Mouse (Mus musculus) c-Kit-negative CD71-positive TER-119-positive erythroid progenitor cells, embryonic 14.5 days (primary cell): ENCODE results near the gene Gucy2e.
A peak's percentile ranks its signal among the peaks of the same experiment; 100 is the strongest.

Experiments
- DNase-seq: peaks from one replicate; pipeline ENCODE4 v3.0.0-alpha.2; 2013; ENCODE audit warnings: low read depth, low spot score

Gene Gucy2e

DNA sequence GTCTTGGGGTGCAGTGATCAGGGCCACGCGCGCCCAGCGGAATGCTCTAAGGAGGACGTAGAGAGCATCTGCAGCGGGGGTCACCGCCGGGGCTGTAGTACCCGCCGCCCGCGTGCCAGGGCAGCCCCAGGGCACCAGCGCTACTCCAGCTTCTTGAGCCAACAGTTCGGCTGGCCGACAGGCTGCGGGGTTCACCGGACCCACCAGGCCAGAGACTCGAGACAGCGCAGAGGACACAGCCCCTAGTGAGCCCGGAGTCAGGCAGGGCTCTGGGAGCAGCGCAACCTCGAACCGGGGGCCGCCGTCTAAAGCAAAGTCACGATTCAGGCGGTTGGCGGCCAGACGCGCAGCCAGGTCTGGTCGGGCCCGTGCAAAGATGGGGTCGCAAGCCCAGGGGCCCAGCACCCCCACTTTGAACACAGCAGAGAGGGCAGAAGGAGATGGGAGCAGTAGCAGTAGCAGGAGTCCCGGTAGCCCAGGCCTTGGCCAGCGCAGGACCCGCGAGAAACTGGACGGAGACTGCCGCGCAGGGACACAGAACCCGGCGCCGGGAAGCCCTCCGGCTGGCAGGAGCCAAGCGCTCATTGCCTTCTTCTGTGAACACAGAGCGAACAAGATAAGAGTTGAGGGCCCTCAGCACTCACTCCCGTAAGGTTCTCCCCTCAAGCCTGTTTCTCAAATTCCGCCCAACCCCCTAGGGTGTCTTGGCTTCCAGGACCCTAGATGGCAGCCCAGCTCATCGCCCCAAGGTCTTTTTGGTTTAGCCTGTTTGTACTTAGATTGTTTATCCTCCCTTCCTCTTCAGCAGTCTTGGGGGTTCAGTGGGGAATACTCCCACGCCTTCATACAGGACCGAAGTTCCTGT, 543 bp downstream of the Gucy2e start:
- DNase-seq: no peak

DNA sequence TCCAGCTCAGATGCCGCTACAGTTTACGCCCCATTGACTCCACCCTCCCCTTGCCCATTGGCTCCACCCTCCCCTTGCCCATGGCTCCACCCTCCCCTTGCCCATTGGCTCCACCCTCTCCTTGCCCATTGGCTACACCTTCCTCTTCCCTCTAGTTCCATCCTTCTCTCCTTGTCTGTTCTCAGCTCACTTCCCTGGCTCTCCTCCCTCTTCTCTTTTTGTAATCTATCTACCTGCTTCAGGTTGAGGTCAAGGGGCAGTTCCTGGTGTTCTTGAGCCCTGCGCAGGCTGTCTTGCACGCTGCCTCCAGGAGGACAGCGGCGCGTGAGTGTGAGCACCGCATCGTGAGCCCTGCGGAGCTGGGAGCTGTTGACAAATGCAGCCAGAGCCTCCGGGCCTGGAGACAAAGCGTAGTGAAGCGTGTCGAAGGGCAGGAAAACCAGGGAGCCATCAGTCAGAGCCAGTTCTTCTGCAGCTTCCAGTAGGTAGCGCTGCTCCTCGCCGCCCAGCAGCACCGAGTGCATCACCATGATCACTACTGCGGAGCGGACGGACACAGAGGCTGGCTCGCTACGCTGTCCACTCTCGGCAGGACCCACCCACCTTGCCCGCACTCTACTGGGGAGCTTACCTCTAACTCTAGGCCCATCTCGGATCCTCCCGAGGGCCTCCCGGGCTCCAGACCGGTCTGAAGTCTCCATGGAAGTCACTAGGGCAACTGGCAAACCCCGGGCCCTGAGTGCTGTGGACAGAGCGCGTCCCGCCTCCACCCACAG, 1.4 kb downstream of the Gucy2e start:
- DNase-seq: peak; percentile 53

DNA sequence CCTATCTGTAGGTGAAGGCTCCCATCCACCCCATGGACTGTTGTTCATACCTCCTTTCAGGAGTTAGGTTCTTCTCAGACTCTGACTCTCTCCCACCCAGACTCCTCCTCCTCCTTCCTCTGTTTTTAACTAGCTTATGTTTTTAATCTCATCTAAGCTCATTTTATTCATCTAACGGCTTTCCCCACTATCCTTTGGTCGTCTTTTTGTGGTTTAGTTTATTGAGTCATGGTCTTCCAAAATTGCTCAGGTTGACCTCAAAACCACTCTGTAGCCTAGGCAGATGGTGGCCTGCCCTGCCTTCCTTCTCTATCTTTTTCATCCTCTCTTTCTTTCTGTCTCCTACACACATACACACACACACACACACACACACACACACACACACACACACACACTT, 3.7 kb downstream of the Gucy2e start:
- DNase-seq: no peak

DNA sequence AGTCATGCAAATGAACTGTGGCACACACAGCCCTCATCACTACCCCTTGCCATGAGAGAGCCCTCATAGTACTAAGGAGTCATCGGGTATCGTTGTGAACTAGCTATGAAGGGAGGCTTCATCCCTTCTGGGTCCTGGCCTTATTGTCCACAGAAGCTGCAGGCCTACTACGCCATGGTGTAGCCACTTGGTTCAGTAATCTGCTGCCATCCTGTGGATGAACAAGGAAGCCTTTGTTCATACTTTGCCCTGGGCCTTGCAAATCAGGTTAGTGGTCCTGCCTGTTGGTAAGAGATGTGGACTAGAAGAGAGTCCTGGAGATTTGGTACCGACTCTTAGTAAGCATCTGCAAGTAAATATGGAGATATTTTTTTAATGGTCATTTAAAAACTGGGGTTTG, 6.4 kb downstream of the Gucy2e start:
- DNase-seq: no peak

DNA sequence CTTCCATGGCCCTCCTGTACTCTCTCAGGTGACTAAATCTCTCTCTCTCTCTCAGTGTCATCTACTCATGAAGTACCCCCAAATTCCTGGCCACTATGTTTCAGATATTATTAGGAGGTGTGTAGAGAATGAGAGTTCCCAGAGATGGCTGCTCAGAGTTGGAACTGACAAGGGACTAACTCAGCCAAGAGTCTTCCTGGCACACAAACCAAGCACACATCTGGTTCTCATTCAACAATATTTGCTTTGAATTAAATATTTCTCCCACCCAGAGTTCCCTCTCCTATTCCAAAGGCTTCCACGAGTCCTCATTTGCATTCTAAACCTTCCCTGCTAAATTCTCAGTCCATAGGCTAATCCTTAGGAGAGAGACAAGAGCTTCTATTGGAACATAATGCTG, 11.1 kb downstream of the Gucy2e start:
- DNase-seq: no peak

DNA sequence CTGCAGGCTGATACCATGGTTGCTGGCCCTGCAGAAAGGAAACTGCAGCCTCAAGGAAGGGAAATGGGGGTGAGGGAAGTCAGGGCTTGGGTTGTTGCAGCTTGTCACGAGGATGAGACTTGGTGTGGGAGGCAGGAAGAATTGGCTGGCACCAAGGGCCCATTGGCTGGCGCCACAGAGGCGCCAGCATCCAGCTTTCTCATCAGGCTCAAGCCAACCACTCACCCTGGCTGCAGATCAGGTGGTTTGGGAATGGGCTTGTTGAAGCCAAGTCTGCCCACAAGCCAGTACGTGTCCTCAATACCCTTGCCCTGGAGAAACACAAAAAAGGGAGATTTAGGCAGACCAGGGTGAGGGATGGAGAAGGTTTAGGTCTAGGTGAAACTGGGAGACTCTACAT, 13.7 kb downstream of the Gucy2e start:
- no peak for DNase-seq

DNA sequence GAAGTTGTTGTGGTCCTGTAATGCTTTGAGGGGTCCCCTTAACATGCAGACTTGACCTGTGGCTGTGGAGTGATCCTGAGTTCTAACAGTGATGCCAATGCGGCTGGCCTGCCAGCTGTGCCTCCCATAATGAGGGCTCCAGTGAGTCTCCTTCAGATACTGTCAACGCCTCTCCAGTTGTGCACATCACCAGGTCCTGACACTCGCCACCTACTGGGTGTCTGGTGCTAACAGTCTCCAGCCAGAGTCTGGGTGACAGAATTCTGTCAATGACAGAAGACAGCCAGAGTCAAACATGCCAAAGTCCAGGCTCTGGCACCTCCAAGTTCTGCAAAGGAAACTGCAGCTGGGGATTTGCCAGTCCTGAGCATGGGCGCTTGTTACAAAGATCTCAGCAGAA, 15.8 kb downstream of the Gucy2e start:
- DNase-seq: no peak

DNA sequence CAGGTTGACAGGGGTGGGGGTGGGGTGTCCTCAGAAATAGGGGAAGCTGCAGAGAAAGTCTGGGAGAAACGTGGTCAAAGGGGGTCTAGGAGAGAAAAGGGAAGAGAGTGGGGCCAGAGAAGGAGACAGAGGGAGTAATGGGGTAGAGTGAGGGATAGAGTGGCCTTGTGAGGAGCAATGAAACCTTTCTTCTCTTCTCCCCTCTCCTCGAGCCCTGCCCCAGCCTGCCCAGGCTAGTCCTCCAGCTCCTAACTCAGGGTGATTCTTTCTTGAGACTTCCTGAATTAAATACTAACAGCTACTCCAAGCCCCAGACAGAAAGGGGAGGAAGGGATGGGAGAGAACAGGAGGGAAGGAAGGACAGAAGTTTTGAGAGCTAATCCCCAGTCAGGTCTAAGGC, 18.2 kb downstream of the Gucy2e start:
- no peak for DNase-seq

DNA sequence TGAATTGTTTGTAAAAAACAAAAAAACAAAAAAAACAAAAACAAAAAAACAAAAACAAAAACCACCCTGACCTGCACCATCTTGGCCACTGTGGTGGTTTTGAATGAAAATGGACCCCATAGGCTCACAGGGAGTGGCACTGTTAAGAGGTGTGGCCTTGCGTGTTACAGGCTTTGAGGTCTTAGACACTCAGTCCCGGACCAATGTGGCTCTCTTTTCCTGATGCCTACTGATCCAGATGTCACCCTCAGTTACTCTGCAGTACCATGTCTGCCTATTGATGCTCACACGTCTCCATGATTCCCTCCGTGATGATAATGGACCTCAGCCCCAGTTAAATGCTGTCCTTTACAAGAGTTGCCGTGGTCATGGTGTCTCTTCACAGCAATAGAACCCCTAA, 19.4 kb downstream of the Gucy2e start:
- DNase-seq: no peak

DNA sequence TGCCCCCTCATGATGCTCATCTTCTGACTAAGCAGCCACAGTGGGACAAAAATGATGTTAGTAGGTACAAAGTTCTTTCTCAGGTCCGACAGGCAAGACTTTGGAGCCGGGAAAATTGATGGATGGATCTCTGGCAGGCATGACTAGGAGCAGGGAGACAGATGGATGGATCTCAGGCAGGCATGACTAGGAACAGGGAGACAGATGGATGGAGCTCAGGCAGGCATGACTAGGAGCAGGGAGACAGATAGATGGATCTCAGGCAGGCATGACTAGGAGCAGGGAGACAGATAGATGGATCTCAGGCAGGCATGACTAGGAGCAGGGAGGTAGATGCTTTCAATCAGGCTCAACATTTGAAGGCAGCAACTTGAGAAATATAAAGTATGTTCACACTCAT, 25.4 kb downstream of the Gucy2e start:
- no peak for DNase-seq

DNA sequence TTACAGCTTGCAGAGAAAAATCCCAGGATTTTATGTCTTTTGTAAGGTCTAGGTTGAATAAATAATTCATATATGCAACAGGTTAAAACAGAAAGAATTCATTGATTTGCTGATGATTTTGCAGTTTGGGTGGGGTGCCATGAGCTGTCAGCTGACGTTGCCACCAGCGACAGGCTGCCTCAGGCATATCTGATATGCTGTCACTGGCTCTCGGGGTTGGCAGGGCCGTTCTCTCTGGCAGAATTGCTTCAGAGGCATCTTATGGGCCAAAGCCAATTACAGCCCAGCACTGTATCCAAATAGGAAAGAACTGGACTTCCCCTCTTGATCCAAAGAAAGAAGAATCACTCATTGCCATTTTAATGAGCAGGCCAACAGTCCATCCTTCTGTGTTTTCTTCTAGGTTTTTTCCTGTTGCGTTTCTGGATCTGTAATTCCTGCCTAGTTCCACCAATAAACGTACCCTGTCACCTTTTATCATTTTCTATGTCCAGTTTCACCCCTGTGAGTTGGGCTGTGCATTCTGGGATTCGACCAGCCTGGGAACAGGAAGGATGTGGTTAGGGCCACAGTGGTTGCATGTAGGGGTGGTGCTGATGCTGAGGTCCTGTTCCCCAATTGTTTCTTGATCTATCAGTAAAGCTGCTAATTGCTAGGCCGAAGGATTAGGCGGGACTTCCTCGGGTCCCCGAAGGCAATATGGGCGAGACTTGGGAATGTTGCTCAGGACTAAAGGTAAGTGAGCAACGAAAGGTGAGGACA, 34.2 kb downstream of the Gucy2e start:
- no peak for DNase-seq

DNA sequence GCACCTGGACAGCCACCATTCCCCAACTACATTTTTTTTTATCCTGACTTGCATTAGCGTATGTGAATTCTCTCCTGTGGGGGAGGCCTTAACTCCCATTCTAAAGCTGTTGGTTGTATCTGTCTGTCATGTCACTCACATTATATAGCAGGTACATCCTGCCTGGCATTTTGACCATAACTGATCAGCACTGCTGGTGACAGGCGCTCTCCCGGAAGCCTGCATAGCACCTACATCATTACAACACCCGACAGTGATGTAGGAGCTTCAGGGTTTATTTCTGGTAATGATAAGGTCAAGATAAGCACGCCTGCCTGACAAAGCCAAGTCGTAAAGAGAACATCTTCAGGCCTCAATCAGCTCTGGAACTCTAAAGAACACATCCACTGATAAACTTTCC, 36.6 kb downstream of the Gucy2e start:
- no peak for DNase-seq

DNA sequence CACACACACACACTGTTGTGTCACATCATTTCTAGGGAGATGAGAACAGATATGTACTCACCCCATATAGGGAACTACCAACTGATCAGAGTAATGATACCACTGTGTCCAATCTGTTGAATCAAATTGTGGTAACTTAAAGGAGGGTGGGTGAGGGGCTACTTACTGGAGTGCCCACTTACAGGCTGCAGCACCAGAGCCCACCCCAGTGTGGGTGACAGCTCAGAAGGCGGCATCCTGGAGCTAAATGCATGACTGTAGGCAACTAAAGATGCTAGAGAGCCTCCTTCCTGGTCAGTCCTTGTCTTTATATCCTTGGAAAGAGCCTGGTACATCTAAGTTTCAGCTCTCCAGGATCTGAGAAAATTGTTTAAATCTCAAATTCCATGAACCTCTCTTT, 37.6 kb downstream of the Gucy2e start:
- DNase-seq: no peak

DNA sequence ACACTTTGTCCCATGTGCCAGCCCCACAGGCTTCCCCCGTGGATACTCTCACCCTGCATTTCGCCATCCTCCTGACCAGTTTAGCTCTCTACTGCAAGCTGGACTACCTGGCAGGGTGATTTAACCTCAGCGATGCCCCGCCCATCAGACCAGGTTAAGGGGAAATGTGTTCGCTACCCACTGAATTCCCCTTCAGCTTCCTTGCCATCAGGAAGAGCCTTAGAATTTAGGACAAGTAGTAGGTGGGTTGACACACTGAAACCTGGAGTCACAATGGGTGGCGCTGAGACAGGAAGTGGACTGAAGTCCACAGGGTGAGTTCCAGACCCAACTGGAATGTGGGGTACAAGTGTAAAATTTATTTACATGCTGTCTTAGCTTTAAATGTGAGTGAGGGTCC, 39.1 kb downstream of the Gucy2e start, which contains the start of gene Alox8:
Gene Alox8, minus strand, starts transcription at position 101 of the 400 bp plus-strand sequence.
- DNase-seq: no peak

DNA sequence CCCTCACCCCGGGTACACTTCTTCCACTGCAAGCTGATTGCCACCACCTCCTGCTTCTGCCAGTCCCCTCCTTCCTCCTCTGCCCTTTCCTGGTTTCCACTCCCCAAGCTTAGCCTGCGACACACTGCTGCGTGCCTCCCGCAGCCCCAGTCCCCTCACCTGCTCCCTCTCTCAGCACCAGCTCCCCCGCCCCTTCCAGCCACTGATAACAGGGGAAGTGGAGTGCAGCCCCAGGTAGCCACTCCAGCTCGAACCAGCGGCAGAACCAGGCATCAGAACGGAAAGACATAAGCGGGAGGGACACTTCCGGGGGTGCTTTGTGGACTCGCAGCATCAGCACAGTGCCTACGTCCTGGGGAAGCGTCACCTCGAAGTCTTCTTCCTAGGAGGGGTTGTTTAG, 39.6 kb downstream of the Gucy2e start:
- DNase-seq: no peak

DNA sequence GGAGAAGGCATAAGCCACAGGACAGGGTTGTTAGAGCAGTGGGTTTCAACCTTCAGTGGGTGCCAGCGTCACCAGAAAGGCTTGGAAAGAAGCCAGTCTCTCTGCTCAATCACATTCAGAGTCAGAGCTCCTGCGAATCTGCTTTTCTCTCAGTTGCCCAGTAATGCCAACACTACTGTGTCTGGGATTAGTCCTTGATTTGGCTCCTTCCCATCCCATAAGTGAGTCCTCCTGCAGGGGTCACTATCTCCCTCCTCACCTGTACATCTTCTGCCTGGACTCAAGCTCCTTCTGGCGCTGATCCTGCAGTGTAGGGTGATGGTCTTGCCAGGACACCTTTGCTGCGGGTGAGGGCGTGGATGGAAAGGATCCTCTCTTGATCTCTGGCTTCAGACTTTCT, 40.1 kb downstream of the Gucy2e start:
- DNase-seq: no peak

DNA sequence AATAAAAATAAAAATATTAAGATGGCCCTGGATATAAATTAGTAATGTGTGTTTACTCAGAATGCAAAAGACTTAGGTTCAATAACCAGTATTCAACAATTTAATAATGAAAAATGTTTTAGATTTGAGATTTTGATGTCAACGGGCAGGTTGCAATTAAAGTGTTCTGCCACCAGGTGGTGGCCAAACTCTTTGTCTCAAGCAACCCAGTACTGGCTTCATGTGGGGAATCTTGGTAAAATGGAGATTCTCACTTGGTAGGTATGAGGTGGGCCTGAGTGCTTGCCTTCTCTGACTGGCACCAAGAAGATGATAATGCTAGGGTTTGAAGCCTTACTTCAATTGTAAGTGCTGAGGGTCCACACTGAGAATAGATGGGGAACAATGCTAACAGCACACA, 44.0 kb downstream of the Gucy2e start:
- DNase-seq: no peak

DNA sequence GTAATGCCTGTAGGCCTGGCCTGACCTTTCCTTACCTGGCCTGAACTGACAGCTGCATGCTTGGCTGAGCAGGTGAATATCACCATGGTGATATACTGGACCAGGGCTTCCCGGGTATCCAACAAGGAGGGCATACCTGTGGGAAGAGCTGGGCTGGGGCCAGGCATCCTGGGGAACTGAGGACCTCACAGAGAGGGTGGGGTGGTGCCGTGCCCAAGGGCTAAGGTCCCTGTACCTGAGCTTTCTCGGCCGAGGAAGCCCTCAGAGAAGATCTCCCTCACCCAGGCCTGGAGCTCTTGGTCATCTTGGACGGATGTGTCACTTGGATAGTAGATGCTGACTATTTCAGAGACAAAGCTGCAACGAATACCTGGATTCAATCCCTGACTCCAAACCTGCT, 50.9 kb downstream of the Gucy2e start:
- DNase-seq: no peak

DNA sequence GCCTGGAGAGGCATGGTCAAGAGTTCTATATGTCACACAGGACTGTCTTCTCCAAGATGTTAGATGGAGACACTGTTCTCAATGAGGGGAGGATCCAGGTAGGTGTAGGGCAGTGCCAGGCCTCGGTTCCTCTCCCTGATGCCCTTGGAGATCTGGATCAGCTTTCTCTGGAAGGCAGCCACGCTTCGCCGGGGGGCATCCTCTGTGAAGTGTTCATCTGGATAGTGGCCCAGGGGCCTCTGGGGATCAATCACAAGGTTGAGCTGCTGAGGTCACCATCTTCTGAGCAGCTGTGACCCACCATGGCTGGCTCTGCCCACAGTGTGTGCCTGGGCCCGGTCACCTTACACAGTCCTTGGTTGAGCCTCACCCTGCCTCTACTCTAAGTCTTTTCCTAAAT, 51.8 kb downstream of the Gucy2e start:
- no peak for DNase-seq

DNA sequence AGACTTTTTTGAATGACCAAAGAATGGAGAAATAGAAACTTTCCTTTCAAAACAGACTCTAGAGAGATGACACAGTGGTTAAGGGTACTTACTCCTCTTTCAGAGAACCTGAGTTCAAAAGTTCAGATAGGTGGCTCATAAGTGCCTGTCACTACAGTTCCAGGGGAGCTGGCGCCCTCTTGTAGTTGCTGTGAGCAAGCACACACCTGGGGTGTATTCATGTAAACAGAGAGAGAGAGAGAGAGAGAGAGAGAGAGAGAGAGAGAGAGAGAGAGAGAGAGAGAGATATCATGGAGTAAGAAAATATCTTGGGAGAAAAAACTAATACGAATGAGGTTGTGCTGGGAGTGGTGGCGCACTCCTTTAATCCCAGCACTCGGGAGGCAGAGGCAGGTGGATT, 56.7 kb downstream of the Gucy2e start:
- DNase-seq: no peak

DNA sequence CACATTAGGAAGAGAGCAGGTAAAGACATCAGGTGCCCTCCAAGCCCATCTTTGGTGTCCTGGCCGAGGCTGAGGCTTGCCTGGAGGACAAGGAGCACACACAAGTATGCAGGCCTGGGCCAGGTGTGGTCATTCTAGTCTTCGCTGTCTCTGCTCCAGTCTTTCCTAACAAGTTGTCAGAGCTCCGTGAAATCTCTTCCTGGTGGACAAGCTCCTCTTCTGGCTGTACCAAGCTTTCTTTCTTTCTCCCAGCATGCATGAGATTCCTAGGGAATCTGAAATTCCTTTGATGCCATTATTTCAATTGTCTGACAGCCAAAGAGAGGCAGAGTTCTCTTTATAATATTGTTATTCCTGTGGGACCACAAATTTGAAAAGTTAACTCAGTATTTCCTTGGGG, 57.3 kb downstream of the Gucy2e start:
- DNase-seq: no peak

DNA sequence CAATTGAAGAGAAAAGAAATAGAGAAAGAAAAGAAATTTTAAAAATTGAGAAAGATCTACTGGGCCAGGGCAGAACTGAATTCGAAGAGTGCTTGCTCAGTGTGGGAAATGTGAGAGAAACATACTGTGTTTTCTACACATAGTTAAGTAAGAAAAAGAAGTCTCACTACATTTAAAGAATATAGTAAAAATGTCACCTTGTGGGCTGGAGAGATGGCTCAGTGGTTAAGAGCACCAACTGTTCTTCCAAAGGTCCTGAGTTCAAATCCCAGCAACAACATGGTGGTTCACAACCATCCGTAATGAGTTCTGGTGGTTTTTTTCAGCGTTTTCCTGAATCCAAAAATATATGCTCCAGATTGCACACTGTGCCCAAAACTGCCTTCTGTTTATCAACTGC, 58.3 kb downstream of the Gucy2e start:
- DNase-seq: no peak
